Mouse (Mus musculus) megakaryocyte, adult 5-6 weeks (primary cell): ENCODE measurements at regions not wholly inside any gene's neighbourhood (a gene's known extent, or its start where the extent isn't known, plus 50 kb on each side); places are given as distances from the start of the nearest gene placed in this dataset.

Source experiments
- ATAC-seq: 2 replicates; pipeline ENCODE4 v1.8.0; 2016; ENCODE audit warnings: mild to moderate bottlenecking, inconsistent platforms; ENCODE audit not compliant: poor library complexity, severe bottlenecking

DNA sequence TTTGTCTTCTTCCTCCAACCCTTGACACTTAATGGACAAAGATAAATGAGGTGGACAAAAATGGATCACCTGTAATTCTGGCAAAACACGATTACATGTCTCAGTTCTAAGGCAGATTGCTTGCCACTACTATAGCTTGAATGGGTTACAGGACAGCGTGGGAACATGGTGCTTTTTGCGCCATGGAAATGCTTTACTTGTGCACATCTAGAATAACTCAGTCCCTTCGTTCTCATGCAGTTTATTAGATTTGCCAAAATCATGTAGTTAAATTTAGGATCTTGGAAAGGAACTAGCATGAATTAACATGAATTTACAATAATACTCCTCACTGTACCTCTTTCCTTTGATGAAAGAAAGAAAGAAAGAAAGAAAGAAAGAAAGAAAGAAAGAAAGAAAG is 211.1 kb upstream of the Dab2 start:
- ATAC-seq = no peak

DNA sequence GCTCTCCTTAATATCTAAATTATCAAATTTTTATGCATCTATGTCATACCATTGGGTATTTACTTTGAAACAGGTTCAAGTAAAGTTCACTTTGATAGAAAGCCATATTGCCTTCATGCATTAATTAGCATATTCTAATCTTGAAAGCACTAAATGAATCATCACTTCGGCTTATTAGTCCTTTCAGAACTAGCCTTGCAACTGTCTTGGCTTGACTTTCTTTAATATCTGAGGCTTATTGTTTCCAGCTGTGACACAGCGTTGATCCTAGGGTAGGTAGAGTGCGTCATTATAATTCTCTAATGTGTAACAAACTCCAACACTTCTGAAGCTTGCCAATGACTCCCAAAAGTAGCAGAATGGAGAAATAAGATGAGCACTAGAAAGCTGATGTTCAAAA is 169.9 kb upstream of the Dab2 start:
- no peak for ATAC-seq

DNA sequence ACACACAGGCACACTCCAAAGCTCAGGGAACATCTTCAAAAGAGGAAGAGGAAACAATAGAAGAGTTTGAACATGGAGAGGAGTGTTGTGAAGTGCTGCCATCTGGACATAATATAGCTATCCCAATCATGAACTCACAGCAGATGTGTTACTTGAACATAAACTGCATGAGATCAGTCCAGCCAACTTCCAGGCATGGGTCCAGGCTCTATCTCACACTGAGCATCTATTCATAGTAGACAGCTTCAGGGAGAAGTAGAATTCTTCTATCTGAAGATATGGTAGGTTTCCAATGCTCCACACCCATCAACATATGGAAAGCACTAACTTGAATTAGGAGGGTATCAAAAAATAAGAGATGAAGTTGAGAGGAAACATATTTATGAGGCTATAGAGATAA is 167.4 kb upstream of the Dab2 start:
- ATAC-seq = no peak

DNA sequence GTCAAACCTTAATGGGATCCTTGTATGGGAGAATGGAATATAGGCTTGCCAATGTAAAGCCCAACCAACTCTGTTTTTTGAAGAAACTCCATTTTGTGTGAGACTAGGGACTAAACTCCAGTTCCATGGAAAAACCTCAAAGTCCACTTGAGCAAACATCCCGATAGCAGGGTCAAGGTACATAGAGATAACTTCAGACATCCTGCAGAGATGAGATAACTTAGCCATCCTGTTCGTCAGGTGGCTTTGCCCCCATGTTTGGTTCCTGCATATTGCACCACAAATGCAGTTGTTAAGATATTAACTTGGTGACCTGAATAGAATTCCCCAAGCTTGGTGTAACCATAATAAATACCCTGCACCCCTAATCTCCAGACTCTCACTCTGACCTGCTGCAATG is 154.5 kb upstream of the Dab2 start:
- ATAC-seq = no peak

DNA sequence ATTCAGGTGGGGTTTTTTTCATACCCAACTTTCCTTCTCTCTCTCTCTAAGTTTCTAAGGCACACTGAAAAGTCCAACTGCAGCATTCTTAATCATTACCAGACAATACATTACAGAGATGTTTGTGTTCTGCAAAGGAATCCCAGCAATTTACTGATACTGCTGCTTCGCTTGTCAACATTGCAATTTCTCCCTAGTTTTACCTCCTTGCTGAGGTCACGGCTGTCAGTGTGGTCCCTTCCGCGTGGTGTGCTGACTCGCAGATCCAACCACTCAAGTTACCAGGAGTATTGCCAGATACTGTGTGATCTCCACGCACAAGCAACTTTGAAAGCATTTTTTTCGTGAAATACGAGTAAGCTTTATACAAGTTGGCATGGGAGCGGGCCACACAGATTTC is 144.9 kb upstream of the Dab2 start:
- ATAC-seq = no peak

DNA sequence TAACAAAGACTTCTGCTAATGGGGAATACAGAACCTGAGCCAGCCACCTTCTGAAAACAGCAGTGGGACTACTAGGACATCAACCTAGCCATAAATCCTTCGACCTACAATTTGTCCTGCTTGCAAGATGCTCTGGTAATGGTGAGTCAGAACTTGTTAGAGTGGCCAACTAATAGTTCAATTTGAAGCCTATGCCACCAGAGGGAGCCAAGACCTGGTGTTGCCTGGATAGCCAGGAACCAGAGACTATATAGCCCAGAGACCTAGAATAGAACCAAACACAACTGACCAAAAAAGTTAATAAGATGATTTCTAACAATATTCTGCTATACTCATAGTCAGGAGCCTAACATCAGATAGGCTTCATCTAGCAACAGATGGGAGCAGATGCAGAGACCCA is 119.3 kb upstream of the Dab2 start:
- no peak for ATAC-seq

DNA sequence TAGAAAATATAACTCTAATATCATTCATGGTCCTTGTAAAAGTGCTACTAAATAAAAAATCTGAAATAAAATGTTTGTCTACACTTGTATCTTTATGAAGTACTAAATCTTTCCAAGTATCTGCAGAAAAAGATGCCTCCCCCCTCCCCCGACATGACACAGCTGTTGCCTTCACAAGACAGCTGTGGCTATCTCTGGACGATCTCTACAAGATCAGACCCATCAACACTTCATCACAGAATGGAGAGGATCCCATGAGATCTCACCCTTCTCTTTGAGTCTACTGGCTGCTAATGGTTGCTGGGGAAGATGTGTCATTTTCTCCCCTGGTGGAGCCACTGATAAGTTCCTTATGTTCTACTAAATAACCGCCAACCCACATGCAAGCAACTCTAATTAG is 116.0 kb upstream of the Dab2 start:
- ATAC-seq = no peak

DNA sequence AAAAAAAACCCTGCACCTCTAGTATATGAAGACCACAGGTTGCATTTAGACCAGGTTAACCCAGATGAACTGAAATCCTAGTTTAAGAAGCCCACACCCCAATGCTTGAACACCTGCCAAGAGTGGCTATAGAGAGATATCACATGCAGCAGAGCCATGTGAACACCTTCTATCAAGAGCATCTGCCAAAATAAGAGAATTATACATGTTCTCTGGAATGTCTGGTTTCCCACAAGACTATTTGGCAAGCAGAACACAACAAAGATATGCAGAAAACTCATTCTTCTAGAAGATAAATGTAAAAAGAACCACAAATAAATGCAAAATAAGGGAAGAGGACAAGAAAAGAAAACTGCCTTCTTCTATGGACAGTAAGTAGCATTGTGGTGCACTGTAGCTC is 107.7 kb upstream of the Dab2 start:
- ATAC-seq = no peak

DNA sequence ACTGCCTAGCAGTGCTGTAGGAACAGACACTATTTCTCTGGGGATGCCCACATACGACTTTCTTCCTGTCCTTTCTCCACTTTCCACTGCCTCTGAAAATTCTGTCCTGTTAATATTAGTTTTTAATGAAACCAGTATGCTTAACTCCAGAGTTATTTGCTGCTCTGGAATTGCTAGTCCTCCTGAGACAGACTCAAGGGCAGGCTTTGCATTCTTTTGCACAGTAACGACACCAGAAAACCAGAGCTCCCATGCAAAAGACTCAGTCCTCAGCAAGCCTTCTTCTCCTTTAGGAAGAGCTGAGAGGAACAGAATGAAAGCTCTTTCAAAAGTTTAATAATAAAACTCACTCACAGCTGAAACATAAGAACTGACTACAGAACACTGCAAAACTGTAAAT is 92.3 kb upstream of the Dab2 start:
- no peak for ATAC-seq

DNA sequence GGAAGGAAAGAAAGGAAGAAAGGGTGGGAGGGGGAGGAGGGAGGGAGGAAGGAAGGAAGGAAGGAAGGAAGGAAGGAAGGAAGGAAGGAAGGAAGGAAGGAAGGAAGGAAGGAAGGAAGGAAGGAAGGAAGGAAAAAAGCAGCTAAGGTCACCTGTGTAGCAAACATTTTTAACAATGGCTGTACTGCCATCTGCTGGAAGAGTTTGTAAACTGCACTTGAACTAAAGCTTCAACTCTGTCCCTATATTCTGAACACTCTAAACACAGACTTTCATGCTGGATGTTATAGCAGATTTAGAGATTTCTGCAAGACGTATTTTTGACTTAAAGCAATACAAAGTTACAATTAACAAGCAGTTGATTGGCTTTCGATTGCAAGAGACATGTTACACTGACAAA is 90.3 kb upstream of the Dab2 start:
- ATAC-seq = peak; percentile 60

DNA sequence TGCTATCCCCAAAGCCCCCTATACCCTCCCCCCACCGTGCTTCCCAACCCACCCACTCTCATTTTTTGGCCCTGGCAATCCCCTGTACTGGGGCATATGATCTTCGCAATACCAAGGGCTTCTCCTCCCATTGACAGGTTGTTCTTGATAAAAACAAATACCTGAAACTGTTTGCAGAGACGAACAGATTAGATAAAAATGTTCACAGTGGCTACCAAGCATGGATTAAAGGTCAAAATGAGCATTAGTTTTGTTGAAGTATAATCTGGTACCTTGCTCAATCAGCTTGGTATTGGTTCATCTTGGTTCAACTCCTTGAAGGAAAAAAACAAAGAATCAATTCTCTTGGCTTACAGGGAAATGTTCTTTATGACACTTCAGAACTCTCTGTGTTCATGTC is 81.5 kb upstream of the Dab2 start:
- no peak for ATAC-seq

DNA sequence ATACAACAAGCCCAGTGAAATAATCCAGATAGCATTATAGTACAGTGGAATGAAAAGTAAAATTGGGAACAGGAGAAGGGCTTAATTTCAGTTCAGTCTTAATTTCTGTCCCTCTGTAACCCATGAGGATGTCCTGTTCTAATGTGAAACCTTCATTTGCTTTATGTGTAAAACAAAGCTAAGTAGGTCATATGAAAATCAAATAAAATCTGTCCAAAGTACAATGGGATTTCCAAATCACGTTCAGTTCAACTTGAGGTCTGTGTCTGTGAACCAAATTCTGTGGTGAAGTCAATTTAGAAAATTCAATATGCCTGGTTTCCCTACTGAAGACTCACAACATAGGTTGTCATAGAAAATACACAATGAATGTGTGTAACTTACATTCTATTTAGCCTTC is 74.4 kb upstream of the Dab2 start:
- no peak for ATAC-seq

DNA sequence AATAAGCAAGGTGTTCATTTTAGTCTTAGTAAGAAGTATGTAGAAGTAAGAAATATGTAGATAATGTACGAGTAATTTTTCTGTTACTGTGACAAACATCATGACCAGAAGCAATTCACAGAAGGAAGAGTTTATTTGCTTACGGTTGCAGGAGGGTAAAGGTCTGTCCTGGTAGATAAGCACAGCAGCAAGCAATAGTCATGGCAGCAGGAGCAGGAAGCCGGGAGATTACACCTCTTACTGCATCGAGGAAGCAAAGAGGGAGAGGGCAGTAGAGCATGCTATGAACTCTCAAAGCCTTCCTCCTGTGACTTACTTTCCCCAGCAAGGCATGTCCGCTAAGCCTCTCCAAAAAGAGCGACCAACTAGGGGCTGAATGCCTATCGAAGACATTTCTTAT is 69.0 kb upstream of the Dab2 start:
- no peak for ATAC-seq

DNA sequence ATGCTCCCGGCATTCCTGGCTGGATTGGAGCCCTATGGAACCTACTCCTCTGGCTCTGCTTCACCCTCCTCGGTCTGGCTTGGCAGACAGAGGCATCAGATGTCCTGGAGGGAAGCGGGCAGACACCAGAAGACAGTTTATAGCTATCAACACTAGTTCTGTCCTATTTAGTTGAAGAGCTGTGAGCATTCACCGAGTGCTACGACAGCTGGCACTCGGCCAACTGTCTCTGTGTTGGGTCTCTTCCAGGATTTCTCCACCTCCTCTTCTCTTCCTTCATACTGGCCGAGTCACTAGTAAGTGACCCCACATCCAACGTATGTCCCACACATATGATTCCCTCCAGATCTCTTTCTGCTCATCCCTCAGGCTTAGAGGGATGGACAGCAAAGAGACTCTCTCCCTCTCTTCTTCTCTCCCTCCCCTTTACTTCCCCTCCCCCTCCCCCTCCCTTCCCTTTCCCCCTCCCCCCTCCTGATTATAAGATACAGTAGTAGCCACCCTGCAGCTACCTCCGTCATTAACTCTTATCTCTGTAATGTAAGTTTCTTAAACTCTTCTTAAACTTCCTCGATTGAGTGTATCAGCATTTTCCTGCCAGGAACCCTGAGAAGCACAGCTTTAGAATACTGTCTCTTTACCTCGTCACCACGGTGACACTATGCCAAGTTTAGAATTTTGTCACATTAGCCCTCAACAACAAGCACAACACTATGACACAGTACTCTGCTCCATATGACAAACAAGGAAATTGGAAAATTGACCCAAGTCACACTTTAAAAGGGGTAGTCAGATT is 68.1 kb upstream of the Dab2 start:
- no peak for ATAC-seq

DNA sequence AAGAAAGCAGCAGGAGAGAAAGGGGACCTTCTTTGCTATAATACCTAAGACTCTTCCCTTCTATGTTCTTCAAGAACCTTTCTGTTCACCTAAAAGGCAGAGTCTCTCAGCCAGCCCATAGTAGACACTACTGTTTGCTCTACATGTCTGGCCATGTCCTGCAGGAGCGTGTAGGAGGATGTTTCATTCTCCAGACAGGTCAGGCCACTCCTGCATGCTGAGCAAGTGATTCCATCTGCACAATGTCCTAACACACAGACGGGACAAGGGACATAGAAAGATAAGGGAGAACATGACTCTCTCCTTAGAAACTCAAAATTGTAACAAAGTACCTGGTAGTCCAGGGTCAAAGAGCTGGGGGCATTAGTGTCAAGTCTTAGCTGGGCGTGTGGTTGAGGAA is 66.0 kb upstream of the Dab2 start:
- ATAC-seq = no peak

DNA sequence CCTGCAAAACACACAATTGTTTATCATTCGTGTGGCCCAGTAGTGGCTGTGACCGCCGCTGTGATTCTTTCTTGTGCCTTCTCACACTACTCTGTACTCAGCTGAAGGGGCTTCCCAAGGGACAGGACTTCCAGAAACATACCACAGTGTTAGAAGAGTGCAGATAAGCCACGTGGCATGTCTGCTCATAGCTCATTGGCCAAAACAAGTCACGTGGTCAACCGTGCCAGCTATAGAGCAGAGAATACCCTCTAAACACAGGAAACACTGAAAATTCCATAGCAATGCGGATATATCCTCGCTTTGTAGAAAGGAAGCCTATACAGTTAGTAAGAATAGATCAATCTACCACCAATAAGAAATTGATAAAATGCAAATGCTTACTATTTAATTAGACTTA is 63.0 kb upstream of the Dab2 start:
- no peak for ATAC-seq

DNA sequence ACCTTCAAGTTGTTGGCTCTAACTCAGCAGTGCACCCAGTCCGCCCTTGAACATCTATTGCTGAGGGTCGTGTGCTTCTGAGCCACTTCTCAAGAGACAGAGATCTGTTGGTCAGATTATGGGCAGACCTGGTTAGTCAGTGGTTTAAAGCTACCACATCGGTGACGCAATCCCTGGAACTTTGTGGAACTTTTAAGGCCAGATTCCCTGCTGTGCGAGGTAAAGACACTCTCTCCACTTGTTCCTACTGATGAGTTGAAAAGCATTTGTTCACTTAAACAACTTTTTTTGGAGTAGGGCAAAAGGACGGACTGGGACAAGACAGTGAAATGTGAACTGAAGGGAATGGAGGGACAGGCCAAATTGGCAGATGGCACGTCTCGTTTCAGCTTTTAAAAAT is 61.9 kb upstream of the Dab2 start:
- no peak for ATAC-seq

DNA sequence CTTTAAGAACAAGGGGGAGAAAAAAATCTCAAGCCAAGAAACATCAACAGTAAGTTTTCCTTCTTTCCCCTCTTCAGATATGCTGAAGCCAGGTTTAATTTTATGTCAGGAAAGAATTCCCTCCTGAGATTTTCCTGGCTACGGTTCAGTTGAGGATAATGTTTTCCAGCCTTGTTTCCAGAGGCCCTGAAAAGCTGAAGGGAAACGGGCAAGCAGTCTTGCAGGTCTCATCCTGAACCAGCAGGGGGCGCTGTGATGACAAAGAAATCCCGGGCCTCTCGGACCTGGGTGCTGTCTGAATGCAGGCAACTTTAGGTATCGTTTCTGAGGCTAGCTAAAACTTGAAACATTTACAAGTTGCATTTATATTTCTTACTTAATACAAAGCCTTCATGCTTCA is 61.5 kb upstream of the Dab2 start:
- peak; percentile 67 for ATAC-seq

DNA sequence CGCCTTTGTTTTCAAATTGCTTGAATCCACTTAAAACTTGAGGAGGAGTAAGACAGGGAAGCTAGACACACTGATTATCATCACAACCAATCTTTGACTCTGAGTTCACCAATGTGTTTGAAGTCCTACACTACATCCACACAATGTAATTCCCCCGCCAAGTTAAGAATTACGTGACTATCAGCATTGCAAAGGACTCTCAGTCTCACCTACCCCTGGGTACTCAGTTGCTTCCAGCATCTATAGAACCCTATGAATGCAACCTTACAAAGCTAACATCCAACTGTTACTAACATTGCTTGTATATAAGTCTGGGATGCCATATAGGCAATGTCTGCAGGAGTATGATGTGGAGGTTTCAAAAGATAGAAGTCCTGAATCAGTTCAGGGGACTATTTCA is 60.8 kb upstream of the Dab2 start:
- no peak for ATAC-seq

DNA sequence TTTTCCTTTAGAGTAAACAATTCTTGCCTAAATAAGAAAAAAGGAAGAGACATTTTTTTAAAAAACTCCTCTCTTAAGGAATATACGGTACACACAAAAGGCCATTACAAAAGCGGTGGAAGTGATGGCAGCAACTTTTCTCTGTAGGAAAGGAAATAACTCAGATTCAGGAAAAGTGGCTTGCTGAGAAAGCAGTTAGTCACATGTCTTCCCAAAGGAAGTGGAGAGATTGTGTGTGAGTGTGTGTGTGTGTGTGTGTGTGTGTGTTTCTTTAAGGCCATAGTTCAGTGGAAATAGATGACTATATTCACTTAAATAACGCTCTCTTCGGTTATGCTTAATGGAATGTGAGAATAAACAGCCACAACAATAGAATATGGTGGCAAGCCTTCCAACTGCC is 57.5 kb upstream of the Dab2 start:
- ATAC-seq = no peak

DNA sequence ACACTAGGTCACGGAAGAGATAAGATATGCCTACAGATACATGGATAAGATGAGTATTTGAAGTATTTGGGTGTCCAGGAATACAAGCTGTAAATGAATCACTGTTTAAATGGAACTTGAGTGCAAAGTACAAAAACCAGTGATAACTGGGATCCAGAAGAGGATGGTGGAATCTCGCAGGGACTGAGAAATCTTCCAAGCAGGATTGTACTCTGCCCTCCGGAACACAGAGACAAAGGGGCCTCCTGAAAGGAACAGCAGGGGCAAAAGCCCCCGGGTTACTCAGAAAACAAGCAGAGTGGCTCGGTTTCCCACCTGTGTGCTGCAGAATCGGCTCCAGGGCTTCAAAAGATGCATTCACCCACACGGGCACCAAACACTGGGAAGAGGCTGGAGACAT is 55.2 kb upstream of the Dab2 start:
- no peak for ATAC-seq

DNA sequence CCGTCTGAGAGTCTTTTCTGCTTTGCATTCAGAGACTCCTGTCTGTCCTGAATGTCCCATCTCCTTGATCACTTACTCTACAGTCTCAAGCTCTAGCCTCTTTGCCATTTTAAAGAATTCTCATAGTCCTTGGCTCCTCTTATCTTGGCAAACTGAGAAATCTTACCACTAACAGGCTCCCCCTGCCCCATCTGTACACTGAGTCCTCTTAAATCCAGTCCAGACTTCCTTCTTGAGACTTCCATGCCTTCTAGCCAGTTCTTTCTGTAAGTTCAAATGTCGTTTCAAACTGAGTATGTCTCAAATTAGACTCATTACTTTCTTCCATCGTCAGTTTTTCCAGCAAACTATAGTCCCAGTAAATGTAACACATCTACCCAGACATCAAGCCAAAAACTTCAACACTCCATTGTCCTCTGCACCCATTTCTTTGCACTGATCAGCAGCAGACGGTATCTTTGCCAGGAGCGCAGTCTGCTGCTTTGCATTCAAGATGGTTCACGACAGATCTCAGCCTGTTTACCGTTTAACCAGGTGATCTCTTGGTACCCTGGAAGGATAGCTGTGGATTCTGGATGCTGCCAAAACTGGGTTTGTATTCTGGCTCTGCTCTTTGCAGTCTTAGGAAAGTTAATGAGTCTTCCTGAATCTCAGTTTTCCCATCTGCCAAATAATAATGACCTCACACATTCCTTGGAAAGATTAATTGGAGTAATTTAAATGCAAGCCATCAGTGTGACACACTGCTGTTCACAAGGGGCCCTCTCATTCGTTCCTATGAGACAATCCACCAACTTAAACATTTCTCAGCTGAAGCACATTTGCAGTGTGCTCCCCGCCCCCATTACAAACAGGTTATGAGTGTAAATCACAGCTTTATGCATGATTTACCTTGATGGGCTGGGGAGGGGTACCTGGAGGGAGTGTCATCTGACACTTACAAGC is 53.4 kb upstream of the Dab2 start:
- ATAC-seq = no peak
